Mouse (Mus musculus) c-Kit-positive CD71-positive TER-119-negative erythroid progenitor cells, embryonic 14.5 days (primary cell): ENCODE measurements at regions not wholly inside any gene's neighbourhood (a gene's known extent, or its start where the extent isn't known, plus 50 kb on each side); places are given as distances from the start of the nearest gene placed in this dataset.

Experiments
- DNase-seq: peaks from one replicate; pipeline ENCODE4 v3.0.0-alpha.2; 2013; ENCODE audit warnings: low read depth

GRCm38 (mm10) chr7:74688116-74688702 lies 133.6 kb upstream of the Slco3a1 start:
- DNase-seq, result no peak

- no peak for DNase-seq
These were observed 132.9 kb upstream of the Slco3a1 start for GRCm38 (mm10) chr7:74687303-74688115.

- DNase-seq, result no peak
These were observed 129.4 kb upstream of the Slco3a1 start for GRCm38 (mm10) chr7:74683979-74684378.

- no peak for DNase-seq
These were observed 119.2 kb upstream of the Slco3a1 start for GRCm38 (mm10) chr7:74673626-74674295.

- DNase-seq, result no peak
These were observed 114.5 kb upstream of the Slco3a1 start for GRCm38 (mm10) chr7:74669110-74669509.

GRCm38 (mm10) chr7:74667106-74667505 lies 112.5 kb upstream of the Slco3a1 start:
- DNase-seq, result no peak

- no peak for DNase-seq
These were observed 109.2 kb upstream of the Slco3a1 start for GRCm38 (mm10) chr7:74663820-74664219.

GRCm38 (mm10) chr7:74647310-74647709 lies 92.7 kb upstream of the Slco3a1 start:
- no peak for DNase-seq

- DNase-seq, result no peak
These were observed 85.6 kb upstream of the Slco3a1 start for GRCm38 (mm10) chr7:74640171-74640570.

- DNase-seq, result no peak
These were observed 77.6 kb upstream of the Slco3a1 start for GRCm38 (mm10) chr7:74632217-74632616.

GRCm38 (mm10) chr7:74628799-74629468 lies 74.4 kb upstream of the Slco3a1 start:
- DNase-seq, result no peak
